Mouse (Mus musculus) cerebellum, adult 2 months (tissue): ENCODE data around the gene Baz1b.

Experiments used
- CTCF ChIP-seq: fragments of 200-500 bp; IDR thresholded peaks from 2 replicates; pipeline ENCODE4 v1.5.1; 2011; ENCODE audit warnings: low read depth, mild to moderate bottlenecking, control low read depth, low read length, moderate library complexity, borderline replicate concordance; ENCODE audit not compliant: insufficient read depth
- POLR2A ChIP-seq: fragments of 200-500 bp; IDR thresholded peaks from 2 replicates; pipeline ENCODE4 v1.6.1; 2011; ENCODE audit warnings: low read length, control low read depth, borderline replicate concordance; ENCODE audit not compliant: insufficient read depth

DNA sequence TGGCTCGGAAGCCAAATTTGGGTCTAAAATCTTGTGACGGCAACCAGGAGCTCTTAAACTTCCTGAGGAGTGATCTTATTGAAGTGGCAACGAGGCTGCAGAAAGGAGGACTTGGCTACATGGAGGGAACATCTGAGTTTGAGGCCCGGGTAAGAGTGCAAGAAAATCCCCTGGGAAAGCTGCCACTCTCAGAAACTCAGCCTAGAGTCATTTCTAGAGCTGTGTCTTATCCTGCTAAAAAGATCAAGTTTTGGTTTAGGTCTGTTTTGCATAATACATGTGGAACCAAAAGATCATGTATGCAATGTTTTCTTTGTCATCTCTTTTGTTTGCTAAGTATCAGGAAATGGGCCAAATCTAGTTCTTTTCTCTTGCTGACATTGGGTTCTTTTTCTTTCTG lies 43.1 kb downstream of the Baz1b start:
- TF ChIP-seq POLR2A (no peak), CTCF (no peak)
